Mouse (Mus musculus): Measurements from ENCODE around the gene Tbc1d10a.

The Tbc1d10a gene

DNA sequence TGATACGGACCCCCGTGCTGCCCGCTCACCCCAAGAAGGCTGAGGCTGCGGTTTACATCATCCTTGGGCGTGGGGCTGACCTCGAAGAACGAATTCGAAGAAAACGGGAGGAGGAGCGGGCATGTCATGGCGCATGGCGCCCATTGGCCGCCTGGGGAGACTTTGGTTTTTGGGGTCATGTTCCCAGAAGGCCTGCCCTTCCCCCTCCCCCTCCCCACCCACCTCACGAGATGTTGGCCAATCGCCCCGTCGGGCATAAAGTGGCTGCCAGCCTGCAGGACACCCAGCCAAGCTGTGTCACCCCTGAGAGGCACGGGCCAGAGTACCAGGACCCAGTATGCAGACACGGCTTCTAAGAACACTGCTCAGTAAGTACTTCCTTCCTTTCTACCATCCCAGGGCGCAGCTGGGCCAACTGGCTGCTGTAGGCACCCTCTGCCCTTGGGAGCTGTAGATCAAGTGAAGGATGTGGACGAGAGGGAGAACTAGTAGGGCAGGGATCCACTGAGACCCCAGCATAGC is 50.0 kb downstream of the Tbc1d10a start:
- DNase-seq (ENCODE audit: low read depth in 1 of 2, low spot score in 2 of 2), result peak in 1 of 2 experiments; percentile 56

DNA sequence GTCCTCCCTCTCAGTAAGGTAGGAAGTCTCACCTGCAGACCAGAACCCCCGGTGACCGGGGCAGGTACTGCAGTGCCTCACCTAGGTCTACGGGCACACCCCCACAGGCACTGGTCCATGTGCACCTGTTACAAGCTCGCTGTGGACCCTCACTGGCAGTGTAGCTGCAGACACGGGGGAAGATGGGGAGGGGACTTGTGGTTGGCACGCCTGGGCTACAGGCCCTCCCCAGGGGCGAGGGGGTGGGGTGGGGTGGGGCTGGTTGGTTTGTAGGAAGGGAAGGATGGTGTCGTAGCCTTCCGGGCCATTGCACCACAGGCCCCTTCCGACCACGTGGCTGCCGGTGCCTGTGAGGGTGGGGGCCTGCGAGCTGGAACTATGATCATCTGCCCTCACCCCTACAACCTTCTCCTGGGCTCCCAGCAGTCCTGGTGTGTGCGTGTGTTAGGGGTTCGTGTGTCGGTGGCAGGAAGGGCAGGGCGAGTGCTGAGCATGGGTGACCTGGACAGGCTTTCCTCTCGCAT is 50.9 kb downstream of the Tbc1d10a start:
- peak in 1 of 2 experiments; percentile 52 for DNase-seq (ENCODE audit: low read depth in 1 of 2, low spot score in 2 of 2)

DNA sequence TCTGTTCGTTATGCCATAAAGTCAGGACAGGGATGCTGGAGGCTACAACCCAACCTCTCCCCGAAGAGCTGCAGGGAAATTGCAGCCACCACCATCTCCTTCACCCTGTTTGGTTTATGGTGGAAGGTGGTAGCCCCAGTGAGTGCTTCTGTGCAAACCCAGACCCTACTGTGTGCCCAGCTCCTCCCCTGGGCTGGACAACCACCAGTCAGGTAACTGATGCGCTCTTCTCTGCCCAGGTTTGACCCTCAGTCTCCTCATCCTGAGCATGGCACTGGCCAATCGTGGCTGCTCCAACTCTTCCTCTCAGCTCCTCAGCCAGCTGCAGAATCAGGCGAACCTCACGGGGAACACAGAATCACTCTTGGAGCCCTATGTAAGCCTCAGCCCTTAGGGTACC is 51.6 kb downstream of the Tbc1d10a start:
- no peak for DNase-seq (ENCODE audit: low read depth in 1 of 2, low spot score in 2 of 2)

DNA sequence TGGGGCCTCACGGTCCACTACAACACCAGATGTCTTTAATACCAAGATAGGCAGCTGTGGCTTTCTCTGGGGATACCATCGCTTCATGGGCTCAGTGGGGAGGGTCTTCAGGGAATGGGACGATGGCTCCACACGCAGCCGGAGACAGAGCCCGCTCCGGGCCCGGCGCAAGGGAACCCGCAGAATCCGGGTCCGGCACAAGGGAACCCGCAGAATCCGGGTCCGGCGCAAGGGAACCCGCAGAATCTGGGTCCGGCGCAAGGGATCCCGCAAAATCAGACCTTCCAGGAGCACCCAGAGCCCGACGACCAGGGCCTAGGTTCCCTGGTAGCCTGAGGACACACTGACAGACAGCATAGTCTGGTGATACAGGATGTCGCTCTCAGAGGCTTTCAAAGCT is 53.1 kb downstream of the Tbc1d10a start:
- no peak for DNase-seq (ENCODE audit: low read depth in 1 of 2, low spot score in 2 of 2)

DNA sequence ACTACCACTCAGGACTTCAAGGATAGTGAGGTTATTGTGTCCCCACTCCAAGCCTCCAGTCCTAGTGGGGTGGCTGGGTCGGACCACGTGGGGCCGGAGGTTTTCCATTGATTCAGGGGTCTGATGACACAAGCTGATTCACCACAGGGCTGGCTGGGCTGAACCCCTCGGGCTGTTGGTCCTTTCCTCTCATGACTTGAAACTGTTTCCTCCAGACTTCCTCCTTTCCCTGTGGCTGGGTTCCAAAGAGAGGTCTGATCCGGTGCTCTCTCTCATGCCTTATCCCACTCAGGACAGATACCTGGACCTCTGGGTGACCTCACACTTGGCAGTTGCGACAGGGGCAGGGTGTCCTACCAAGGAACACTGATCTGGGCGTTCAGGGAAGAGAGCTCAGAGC is 53.6 kb downstream of the Tbc1d10a start:
- peak in 1 of 2 experiments; percentile 42 for DNase-seq (ENCODE audit: low read depth in 1 of 2, low spot score in 2 of 2)

DNA sequence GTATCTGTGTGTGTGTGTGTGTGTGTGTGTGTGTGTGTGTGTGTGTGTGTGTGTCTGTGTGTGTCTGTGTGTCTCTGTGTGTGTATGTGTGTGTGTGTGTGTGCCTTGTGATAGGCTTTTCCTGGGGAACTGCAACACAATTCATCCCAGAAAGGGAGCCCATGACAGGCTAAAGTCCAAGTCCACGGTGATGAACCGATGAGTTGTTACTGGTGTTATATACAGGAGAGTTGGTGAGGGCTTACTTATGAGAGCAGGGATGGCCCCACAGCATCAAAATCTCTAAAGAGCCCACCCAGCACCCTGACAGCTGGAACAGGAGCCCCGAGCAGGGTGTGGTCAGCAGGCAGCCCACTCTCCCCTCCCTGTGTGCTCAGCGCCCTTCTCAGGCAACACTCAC is 54.6 kb downstream of the Tbc1d10a start:
- DNase-seq (ENCODE audit: low read depth in 1 of 2, low spot score in 2 of 2), result no peak

DNA sequence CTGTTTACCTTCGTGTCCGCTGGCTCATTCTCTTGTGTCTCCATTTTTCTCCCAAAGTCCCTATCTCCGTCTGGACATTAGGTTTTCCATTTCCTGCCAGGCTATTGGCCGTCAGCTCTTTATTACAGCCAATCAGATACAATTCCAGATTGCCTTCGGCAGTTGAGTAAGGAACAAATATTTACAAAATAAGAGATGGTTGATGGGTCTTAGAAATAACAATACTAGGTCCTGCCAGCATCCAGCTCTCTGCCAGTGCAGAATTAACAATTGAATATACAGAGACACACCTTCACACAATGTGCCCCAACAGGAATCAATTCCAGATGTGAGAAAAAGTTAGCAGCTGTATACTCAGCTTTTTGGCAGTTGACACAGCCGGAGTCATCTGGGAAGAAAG is 59.5 kb downstream of the Tbc1d10a start:
- no peak for DNase-seq (ENCODE audit: low read depth in 1 of 2, low spot score in 2 of 2)

DNA sequence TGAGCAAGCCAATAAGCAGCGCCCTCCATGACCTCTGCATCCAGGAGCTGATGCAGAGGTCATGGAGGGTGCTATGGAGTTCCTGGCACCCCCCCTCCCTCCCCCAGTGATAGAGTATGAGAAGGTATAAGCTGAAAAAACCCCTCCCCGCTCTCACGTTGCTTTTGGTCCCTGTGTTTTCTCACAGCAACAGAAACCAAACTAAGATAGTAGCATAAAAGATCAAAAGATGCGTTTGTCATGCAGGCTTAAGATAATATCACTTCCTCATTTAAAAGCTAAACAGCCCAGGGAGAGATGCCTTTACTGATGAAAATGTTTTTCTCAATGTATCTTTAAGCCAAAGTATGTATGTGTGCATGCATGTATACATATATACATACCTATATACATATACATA is 60.0 kb downstream of the Tbc1d10a start:
- no peak for DNase-seq (ENCODE audit: low read depth in 1 of 2, low spot score in 2 of 2)

DNA sequence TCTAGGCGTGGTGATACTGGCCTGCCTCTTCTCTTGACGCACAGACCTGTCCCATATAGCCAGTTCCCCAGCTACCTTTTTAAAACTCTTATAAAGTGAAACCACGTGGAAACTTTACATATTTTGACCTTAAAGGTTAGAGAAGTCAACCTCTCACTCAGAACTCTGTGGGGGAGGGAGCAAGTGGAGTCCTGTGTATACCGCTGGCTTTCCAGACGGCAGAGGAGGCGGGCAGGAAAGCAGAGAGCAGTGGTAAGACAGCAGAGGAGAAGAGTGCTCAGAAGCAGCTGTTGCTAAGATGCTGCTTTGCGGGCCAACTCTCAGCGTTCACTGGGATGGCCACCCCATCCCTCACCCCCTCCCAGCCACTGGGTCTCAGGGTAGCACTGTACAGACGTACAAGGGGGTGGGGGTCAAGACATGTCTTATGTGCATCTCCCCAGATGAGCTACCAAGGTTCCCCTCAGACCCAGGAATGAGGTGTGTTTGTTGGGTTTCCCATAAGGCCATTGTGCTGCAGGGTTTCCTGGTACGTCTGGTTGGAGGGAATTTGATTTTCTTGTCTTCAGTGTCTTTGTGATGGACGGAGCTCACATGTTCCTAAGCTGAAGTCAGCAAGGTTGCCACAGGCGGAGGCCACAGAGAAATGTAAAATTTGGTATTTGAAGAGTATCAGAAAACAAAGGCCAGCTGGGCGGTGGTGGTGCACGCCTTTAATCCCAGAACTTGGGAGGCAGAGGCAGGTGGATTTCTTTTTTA is 60.8 kb downstream of the Tbc1d10a start:
- no peak for DNase-seq (ENCODE audit: low read depth in 1 of 2, low spot score in 2 of 2)

DNA sequence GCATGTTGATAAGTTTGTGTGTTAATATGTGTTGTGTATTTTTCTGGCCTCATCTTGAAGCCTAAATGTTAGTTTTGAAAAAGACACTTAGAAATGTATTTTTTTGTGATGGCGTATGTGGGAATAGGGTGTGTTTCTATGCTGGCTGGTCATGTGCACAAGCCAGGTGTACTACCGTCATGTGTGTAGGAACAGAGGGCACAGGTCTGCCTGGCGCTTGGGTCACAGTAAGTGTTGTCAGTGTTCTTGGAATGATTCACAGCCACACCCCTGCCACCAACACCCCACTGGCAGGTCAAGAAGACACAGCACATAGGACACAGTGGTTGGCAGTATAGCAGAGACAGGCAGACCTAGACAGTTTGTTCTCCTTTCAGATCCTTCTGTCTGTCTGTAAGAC is 62.6 kb downstream of the Tbc1d10a start:
- no peak for DNase-seq (ENCODE audit: low read depth in 1 of 2, low spot score in 2 of 2)

DNA sequence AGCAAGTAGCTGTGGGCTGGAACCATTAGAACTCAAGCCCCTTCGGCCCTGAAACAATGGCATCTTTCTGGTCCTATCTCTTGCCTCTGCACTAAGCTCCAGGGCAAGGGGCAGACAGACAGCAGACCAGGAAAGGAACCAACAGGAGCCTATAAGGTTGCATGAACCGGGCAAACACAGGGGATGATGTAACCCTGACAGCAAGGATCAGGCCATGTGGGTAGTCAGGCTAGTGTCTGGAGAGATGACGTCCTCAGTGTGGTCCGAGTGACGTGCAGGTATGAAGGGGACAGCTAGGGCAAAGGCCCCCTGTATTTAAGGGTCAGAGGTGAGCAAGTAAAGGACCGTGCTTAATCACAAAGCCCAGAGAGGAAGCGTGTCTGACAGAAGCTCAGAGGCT is 63.7 kb downstream of the Tbc1d10a start:
- no peak for DNase-seq (ENCODE audit: low read depth in 1 of 2, low spot score in 2 of 2)

DNA sequence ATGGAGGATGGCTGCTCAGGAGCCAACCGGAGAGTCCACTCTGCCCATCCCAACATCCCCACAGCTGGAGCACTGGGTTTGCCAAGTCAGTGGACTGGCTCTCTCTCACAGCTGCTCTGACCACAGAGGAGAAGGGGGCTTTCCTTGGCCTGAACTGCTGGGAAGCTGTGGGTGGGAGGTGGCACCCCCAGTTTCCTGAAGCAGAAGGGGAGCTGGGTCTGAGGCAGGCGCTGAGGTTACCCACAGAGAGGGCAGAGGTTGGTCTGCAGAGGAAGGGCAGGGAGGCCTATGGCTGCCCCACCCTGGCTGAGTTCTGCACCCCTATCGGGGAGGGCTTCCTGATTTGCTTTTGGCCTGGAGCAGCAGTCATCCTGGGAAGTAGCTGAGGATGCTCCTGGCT is 64.8 kb downstream of the Tbc1d10a start:
- DNase-seq (ENCODE audit: low read depth in 1 of 2, low spot score in 2 of 2), result no peak

DNA sequence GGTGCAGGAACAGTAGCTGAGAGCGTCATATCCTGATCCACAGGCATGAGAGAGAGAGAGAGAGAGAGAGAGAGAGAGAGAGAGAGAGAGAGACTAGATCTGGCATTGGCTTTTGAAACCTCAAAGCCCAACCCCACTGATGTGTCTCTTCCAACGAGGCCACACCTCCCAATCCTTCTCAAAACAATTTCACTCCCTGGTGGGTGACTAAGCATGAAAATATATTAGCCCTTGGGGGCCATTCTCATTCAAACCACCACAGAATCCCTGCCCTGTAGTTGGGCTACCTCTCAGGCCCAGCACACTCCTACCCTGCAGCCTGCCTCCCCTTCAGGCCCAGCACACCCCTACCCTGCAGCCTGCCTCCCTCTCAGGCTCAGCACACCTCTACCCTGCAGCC is 66.3 kb downstream of the Tbc1d10a start:
- DNase-seq (ENCODE audit: low read depth in 1 of 2, low spot score in 2 of 2), result no peak

DNA sequence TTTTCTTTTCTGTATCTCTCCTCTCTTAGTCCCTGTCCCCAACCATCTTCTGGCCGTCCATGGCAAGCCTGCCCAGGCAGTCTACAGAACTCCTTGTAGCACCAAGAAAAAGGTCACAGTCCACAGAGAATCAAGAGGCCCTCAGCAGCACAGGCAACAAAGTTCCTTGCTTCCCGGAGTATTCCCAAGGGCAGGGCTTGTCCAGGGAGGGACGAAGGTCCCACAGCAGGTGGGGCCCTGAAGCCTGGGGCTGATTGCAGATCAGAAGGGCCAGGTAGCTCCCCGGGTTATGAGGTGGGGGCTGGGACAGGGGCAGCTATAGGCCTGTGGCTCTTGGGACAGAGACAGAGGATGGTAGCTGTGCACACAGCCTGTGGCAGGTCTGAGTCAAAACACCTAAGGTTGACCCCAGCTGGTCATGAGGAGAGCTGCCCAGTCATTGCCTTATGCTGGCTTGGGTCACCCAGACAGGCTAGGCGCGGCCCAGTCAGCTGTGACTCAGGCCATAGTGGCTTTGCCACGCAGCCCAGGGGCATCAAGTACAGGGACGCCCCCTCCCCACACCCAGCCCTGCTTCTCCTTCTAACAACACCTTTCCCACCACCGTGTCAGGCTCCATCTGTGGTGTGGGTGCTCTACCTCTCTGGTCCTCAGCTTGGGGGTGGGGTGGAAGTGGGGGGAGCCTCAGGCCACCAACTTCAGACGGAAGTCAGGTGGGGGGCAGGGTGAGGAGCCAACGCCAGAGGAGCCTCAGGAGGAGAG is 70.4 kb downstream of the Tbc1d10a start, which contains the start of gene Lif:
Gene Lif (plus strand): TSS at position 712 of the 762 bp plus-strand sequence.
- DNase-seq (ENCODE audit: low read depth in 1 of 2, low spot score in 2 of 2), result no peak

DNA sequence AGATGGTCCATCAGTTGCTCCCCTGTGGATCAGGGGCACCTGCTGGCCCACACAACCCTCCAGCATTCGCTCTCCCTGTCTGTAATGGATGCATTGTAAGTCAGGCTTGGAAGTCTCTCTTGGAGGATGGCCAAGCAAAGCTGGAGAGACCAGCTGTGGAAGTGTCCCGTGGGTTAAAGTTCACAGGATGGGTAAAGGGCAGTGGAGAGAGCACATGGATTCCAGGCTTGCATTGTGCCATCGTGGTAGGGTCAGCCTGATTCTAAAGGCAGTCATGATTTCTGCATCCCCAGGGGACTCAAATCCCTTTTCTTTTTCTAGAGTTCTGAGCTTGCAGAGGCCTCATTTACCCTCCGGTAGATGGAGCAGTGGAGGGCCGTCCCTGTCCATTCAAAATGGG is 71.2 kb downstream of the Tbc1d10a start:
- no peak for DNase-seq (ENCODE audit: low read depth in 1 of 2, low spot score in 2 of 2)

DNA sequence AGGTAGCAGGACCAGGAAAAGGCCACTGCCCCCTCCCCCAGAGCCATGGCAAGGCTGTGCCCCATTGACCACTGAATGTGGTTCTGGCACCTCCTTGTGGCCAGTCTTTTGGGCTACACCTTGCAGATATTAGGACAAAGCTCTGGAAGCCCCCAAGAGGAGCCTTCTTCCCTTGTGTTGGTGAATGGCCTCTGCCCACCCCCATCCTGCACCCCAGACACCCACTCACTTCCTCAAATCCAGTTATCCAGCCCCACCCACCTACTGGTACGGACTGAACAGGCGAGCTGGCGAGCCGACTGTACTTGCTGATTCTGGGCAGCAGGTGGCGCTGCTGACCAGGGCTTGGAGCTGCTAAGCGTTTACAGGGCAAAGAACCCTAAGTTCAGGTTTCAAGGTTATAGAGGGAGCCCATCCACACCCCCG is 72.1 kb downstream of the Tbc1d10a start:
- DNase-seq (ENCODE audit: low read depth in 1 of 2, low spot score in 2 of 2), result peak; percentile 57 to 81

DNA sequence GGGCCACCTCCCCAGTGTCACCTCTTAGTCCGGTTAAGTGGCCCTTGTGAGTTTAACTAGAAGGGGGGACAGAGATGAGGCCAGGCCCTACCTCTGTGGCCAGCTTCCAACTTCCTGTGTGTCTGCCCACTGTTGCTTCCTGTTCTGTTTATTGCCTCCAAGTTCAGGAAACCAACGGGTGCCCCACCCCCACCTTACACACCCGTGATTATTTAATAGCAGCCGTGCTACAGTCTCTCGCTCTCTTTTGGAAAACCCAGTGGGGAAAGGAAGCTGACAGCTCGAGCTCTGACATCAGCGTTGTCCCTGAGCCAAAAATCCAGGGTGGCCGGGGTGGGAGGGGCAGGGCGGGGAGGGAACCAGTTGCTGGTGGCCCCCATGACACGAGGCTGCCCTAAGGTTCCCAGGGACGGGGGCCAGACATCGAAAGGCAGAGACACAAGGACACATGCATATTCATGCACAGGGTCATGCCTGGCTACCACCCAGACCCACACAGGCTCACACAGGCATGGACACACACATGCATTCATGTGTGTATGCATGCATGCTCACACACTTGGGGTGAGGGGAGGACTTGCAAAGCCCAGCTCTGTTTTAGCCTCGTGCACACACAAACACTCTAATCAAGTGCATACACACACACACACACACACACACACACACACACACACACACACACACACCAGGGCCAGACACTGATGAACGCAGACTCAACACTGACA is 74.0 kb downstream of the Tbc1d10a start:
- no peak for DNase-seq (ENCODE audit: low read depth in 1 of 2, low spot score in 2 of 2)

DNA sequence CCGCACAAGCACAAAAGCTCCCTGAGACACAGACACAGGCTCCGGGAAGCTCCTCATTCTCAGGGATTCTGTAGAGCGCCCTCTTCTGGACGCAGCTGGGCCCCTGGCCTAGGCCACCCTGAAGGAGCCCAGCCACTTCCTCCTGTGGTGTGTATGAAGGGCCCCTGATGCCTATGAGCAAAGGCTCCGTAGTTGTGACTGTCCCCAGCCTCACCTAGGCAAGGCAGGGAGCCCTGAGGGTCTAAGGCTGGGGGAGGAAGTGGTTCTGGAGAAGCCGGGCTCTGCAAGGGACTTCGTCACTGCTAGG is 74.6 kb downstream of the Tbc1d10a start:
- DNase-seq (ENCODE audit: low read depth in 1 of 2, low spot score in 2 of 2), result peak; percentile 68 to 77

DNA sequence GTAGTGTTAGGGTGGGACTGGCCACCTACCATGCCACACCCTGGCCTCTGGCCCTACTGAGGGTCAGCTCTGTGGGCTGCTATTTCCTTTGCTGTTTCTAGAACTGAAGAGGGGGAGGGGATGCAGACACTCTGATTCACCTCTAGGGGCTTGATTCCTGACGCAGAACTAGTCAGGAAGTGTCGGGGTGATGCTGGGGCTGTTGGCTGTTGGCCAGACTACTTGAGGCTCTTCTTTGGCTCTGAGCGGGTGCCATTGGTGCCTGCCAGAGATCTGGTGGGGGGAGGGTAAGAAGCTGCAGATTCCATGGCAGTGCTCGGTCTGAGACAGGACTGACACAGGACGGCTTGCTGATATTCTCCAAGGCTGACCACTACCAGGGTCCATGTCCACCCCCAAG is 75.4 kb downstream of the Tbc1d10a start:
- DNase-seq (ENCODE audit: low read depth in 1 of 2, low spot score in 2 of 2), result no peak

DNA sequence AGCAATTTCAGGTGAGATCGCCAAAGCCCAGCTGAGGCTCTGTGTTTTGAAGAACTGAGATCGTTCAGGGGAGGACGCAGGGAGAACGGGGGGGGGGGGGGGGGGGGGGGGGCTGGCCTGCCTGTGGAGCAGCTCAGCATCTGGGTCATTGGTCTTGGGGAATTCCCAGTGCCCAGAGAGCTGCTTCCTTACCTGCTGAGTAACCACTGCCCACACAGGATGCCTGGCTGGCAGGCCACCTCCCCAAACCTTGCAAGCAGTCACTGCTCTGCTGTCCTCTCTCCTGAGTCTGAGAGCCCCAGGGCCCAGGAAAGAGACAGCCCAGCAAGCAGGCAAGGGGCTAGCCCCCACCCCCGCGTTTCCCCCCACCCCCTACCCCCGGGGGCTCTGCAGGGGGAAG is 76.3 kb downstream of the Tbc1d10a start:
- DNase-seq (ENCODE audit: low read depth in 1 of 2, low spot score in 2 of 2), result no peak

DNA sequence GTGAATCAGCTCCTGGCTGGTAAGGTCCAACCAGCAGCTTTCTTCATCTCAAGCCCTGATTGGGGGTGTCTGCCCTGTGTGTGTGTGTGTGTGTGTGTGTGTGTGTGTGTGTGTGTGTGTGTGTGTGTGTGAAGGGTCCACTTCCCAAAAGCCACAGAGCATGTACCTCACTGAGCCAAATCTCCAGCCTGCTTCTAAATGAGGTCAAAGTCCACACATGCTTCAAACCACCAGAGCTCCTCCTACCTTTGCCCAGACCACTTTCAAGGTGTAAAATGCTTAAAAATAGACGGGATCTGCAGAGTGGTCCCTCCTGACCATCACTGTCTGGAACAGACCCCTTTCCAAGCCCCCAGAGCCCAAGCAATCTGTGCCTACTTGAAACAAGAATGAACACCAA is 76.7 kb downstream of the Tbc1d10a start:
- no peak for DNase-seq (ENCODE audit: low read depth in 1 of 2, low spot score in 2 of 2)

DNA sequence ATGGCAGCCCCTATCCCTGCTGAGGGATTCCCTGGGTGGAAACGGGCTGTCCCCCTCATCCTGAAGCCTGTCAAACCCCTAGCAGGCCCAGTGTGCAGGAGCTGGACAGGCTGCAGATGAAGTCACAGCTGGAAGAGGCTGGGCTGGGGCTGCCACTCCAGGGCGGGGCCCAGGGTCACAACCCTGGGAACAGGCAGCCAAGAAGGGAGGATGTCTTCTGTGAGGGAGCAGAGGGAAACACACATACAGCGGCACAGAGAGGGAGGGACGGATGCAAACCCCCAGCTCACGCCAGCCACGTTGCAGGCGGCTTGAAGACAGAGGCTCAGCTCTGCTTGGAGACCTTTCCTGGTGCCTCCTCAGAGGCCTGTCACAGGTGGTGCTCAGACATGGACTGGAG is 77.5 kb downstream of the Tbc1d10a start:
- DNase-seq (ENCODE audit: low read depth in 1 of 2, low spot score in 2 of 2), result no peak
